Mouse (Mus musculus) ES-E14 (cell line): ENCODE measurements around the gene Plbd1. TPM values are rescaled to one million over a fixed set of nuclear protein-coding genes. Genes with fewer than 3 reads are reported as not detected.

Experiments used
- DNase-seq: peaks from one replicate; pipeline ENCODE4 v3.0.0-alpha.2; 2013; ENCODE audit warnings: low read depth, low spot score
- H3K27ac ChIP-seq: 2 replicates; pipeline ENCODE4 v1.5.1; 2012; ENCODE audit warnings: low read depth, mild to moderate bottlenecking, low read length, moderate library complexity, mixed read lengths; ENCODE audit not compliant: poor library complexity, insufficient read depth, severe bottlenecking
- H3K36me3 ChIP-seq: 2 replicates; pipeline ENCODE4 v1.6.1; 2012; ENCODE audit warnings: mild to moderate bottlenecking, low read length, moderate library complexity, mixed read lengths; ENCODE audit not compliant: control insufficient read depth, poor library complexity, insufficient read depth, severe bottlenecking
- H3K4me1 ChIP-seq, 2 experiments: fragments of 150-350 bp in 1 of 2; sonication (generic) in 1 of 2; 2 replicates each; pipeline ENCODE4 v1.6.1; 2012; ENCODE audit warnings: low read length in 2 of 2, mild to moderate bottlenecking in 1 of 2, mixed read lengths in 1 of 2; ENCODE audit not compliant: control insufficient read depth in 2 of 2, insufficient read depth in 2 of 2, poor library complexity in 1 of 2
- H3K4me3 ChIP-seq, 2 experiments: fragments of 150-350 bp in 1 of 2; sonication (generic) in 1 of 2; 2 replicates each; pipeline ENCODE4 v1.5.1; 2012; ENCODE audit warnings: low read length in 2 of 2, low read depth in 1 of 2, mild to moderate bottlenecking in 1 of 2, mixed read lengths in 1 of 2; ENCODE audit not compliant: insufficient read depth in 1 of 2, poor library complexity in 1 of 2, severe bottlenecking in 1 of 2
- H3K9ac ChIP-seq: 2 replicates; pipeline ENCODE4 v1.6.1; 2012; ENCODE audit warnings: low read depth, mild to moderate bottlenecking, low read length, mixed read lengths; ENCODE audit not compliant: poor library complexity, insufficient read depth, severe bottlenecking
- H3K9me3 ChIP-seq: fragments of 150-350 bp; sonication (generic); 2 replicates; pipeline ENCODE4 v1.6.1; 2012; ENCODE audit warnings: low read depth, mild to moderate bottlenecking, low read length; ENCODE audit not compliant: control insufficient read depth, insufficient read depth
- CHD2 ChIP-seq: IDR thresholded peaks from 2 replicates; pipeline ENCODE4 v1.6.1; 2014; ENCODE audit warnings: mild to moderate bottlenecking, low read depth, low read length, inconsistent platforms
- HCFC1 ChIP-seq: IDR thresholded peaks from 2 replicates; pipeline ENCODE4 v1.6.1; 2012; ENCODE audit warnings: low read length, inconsistent platforms, borderline replicate concordance; ENCODE audit not compliant: insufficient read depth
- MAFK ChIP-seq: IDR thresholded peaks from 2 replicates; pipeline ENCODE4 v1.6.1; 2014; ENCODE audit warnings: mild to moderate bottlenecking, low read depth, low read length, inconsistent platforms; ENCODE audit not compliant: insufficient read depth
- ZC3H11A ChIP-seq: IDR thresholded peaks from 2 replicates; pipeline ENCODE4 v1.6.1; 2012; ENCODE audit warnings: low read depth, mild to moderate bottlenecking, inconsistent platforms, low read length, borderline replicate concordance
- ZNF384 ChIP-seq: IDR thresholded peaks from 2 replicates; pipeline ENCODE4 v1.6.1; 2012; ENCODE audit warnings: low read depth, low read length, inconsistent platforms
- in situ Hi-C, 2 experiments: fragments of 600-800 bp; cut with MboI; formaldehyde crosslinking; loops; one replicate each; pipeline ENCODE4 v1.15.1; 2025; ENCODE audit warnings: low sequenced_read_pairs in 2 of 2, inconsistent platforms in 1 of 2; ENCODE audit not compliant: unreplicated experiment in 2 of 2
- total RNA-seq: library from RNA; depleted of rRNA; stranded (reverse); fragments of 300-350 nt; gene quantifications from 2 replicates; pipeline ENCODE4 v1.2.3, GENCODE M21; 2012

Plbd1 gene
- total RNA-seq, 1 experiment, result 2.5 TPM

GRCm38 (mm10) chr6:136612312-136612711 is 49.4 kb downstream of the Plbd1 start:
- no peaks in the 10 kb centered on the region for H3K9me3 ChIP-seq
- DNase-seq, result peak; percentile 39
- in situ Hi-C loops, result loop anchor here in 1 of 2 experiments (25.0 kb wide), 1 partner anchor 375 kb away; no protein-coding TSS in a partner anchor
- H3K9ac ChIP-seq, result no peak overlapping the region
- H3K4me3 ChIP-seq, result no peak overlapping the region
- no peak for TF ChIP-seq MAFK
- no peak for TF ChIP-seq HCFC1
- no peak for TF ChIP-seq ZC3H11A
- TF ChIP-seq ZNF384, result no peak
- no peak for TF ChIP-seq CHD2
- peaks cover 4% of the 10 kb centered on the region; the same call in 1 of the 2 replicates for H3K36me3 ChIP-seq
- no peak overlapping the region for H3K27ac ChIP-seq
- no peaks in the 10 kb centered on the region for H3K4me1 ChIP-seq

- TF ChIP-seq ZC3H11A (no peak), ZNF384 (no peak), HCFC1 (no peak), CHD2 (no peak), MAFK (no peak)
- Histone ChIP-seq H3K4me1 (no peaks in the 10 kb centered on the region), H3K36me3 (peaks cover 6% of the 10 kb centered on the region), H3K4me3 (no peak overlapping the region), H3K27ac (no peak overlapping the region), H3K9ac (no peak overlapping the region), H3K9me3 (no peaks in the 10 kb centered on the region)
- in situ Hi-C loops, result loop anchor here in 1 of 2 experiments (25.0 kb wide), 1 partner anchor 376 kb away; no protein-coding TSS in a partner anchor
- no peak for DNase-seq
Measured at GRCm38 (mm10) chr6:136611351-136612215, 50.1 kb downstream of the Plbd1 start.

- Histone ChIP-seq H3K4me1 (no peaks in the 10 kb centered on the region), H3K4me3 (no peak overlapping the region), H3K9ac (no peak overlapping the region), H3K27ac (no peak overlapping the region), H3K36me3 (peaks cover 47% of the 10 kb centered on the region), H3K9me3 (no peaks in the 10 kb centered on the region)
- in situ Hi-C loops, result loop anchor here in 1 of 2 experiments (25.0 kb wide), 1 partner anchor 385 kb away; no protein-coding TSS in a partner anchor
- TF ChIP-seq ZNF384 (no peak), MAFK (no peak), ZC3H11A (no peak), CHD2 (no peak), HCFC1 (no peak)
- no peak for DNase-seq
Measured at GRCm38 (mm10) chr6:136602601-136603000, 59.1 kb downstream of the Plbd1 start.

GRCm38 (mm10) chr6:136594541-136594940 is 67.2 kb downstream of the Plbd1 start:
- Histone ChIP-seq H3K9ac (no peak overlapping the region), H3K36me3 (peaks cover 23% of the 10 kb centered on the region), H3K4me3 (no peak overlapping the region), H3K4me1 (no peaks in the 10 kb centered on the region), H3K27ac (no peak overlapping the region), H3K9me3 (no peaks in the 10 kb centered on the region)
- TF ChIP-seq HCFC1 (no peak), ZNF384 (no peak), ZC3H11A (no peak), CHD2 (no peak), MAFK (no peak)
- no peak for DNase-seq
- in situ Hi-C loops, result no loop called here

- Histone ChIP-seq H3K36me3 (peaks cover 23% of the 10 kb centered on the region), H3K4me1 (no peaks in the 10 kb centered on the region), H3K9me3 (no peaks in the 10 kb centered on the region), H3K4me3 (no peak overlapping the region), H3K9ac (no peak overlapping the region), H3K27ac (no peak overlapping the region)
- in situ Hi-C loops, result no loop called here
- TF ChIP-seq HCFC1 (no peak), MAFK (no peak), ZC3H11A (no peak), ZNF384 (no peak), CHD2 (no peak)
- no peak for DNase-seq
Measured at GRCm38 (mm10) chr6:136590739-136591138, 71.0 kb downstream of the Plbd1 start.
